Mouse (Mus musculus): Measurements from ENCODE around the gene Gid8. TPM values are rescaled to one million over a fixed set of nuclear protein-coding genes. Genes with fewer than 3 reads are reported as not detected.

The Gid8 gene
- polyA plus RNA-seq, 1 experiment: not detected

GRCm38 (mm10) chr2:180735232-180735631 is 25.3 kb downstream of the Gid8 start:
- Histone ChIP-seq H3K4me3 (ENCODE audit: insufficient read depth, low read depth, low read length) (no peak overlapping the region), H3K4me1 (ENCODE audit: control insufficient read depth, insufficient read depth, low read length) (peaks cover 10% of the 10 kb centered on the region), H3K27ac (ENCODE audit: insufficient read depth, low read depth, low read length) (no peak overlapping the region)
- 58% methylated on average over 7 of the region's 7 CpGs for WGBS
- TF ChIP-seq POLR2A (IDR thresholded peaks at IDR 0.05; ENCODE audit: insufficient read depth, low read depth, low read length): no peak
- TF ChIP-seq CTCF (IDR thresholded peaks at IDR 0.05; ENCODE audit: insufficient read depth, low read depth, low read length): no peak

DNA sequence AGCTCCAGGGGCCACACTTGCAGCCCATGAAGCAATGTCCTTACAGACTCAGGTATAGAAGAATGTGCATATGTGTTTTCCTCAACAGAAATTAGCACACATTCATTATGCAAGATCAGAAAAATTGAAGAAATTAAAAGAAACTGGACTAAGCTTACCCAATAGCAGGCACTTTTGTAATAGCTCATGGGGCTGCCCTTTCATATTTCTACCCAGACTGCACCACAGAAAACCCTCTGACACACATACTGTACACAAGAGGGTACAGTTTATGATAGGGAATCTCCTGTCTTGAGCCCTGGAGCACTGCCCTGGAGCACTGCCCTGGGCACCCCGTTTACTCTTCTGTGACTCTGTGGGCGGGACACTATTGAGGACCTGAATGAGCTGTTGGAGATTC is 28.1 kb downstream of the Gid8 start:
- 76% methylated on average over 2 of the region's 2 CpGs for WGBS
- no peak for TF ChIP-seq CTCF (IDR thresholded peaks at IDR 0.05; ENCODE audit: insufficient read depth, low read depth, low read length)
- TF ChIP-seq POLR2A (IDR thresholded peaks at IDR 0.05; ENCODE audit: insufficient read depth, low read depth, low read length): no peak
- H3K4me3 ChIP-seq (ENCODE audit: insufficient read depth, low read depth, low read length): no peak overlapping the region
- peaks cover 10% of the 10 kb centered on the region for H3K4me1 ChIP-seq (ENCODE audit: control insufficient read depth, insufficient read depth, low read length)
- no peak overlapping the region for H3K27ac ChIP-seq (ENCODE audit: insufficient read depth, low read depth, low read length)

DNA sequence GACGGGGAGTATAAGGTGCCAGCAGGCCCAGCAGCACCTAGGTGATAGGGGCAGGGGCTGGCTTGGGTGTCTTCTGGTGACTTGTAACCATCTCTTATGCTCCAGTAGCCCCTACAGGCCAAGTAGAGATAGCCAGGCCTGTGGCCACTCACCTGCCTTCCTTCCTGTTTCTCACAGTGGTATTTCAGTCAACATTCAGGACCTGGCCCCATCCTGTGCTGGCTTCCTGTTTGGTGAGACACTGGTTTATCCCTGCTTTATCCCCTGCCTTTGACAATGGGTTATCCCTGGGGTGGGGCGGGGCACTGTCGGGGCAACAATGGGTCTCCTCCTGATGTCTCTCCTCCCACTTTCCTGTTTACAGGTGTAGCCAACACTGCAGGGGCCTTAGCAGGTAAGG is 30.4 kb downstream of the Gid8 start:
- H3K4me3 ChIP-seq (ENCODE audit: insufficient read depth, low read depth, low read length): no peak overlapping the region
- TF ChIP-seq POLR2A (IDR thresholded peaks at IDR 0.05; ENCODE audit: insufficient read depth, low read depth, low read length) (no peak), CTCF (IDR thresholded peaks at IDR 0.05; ENCODE audit: insufficient read depth, low read depth, low read length) (no peak)
- no peak overlapping the region for H3K27ac ChIP-seq (ENCODE audit: insufficient read depth, low read depth, low read length)
- WGBS: 45% methylated on average over 3 of the region's 3 CpGs
- H3K4me1 ChIP-seq (ENCODE audit: control insufficient read depth, insufficient read depth, low read length): peaks cover 5% of the 10 kb centered on the region; the same call in 1 of the 2 replicates

DNA sequence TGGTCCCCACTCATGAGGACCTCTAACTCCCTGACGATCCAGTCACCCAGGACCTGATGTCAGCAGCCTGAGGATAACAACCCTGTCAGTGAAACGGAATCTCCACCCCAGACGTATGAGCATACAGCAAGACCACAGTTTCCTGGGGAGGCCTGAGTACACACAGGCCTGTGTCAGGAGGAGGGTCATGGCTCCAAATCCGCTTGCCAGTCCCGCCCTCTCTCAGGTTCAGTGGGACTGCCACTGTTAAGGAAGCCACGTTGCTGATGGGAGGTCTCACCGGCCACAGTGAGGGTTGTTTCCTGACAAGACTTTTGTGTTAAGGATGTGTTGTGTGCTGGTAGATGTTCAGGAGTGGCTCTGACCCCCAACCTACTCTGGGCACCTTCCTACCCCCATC is 31.5 kb downstream of the Gid8 start:
- TF ChIP-seq CTCF (IDR thresholded peaks at IDR 0.05; ENCODE audit: insufficient read depth, low read depth, low read length) (no peak), POLR2A (IDR thresholded peaks at IDR 0.05; ENCODE audit: insufficient read depth, low read depth, low read length) (no peak)
- 81% methylated on average over 7 of the region's 7 CpGs for WGBS
- Histone ChIP-seq H3K4me3 (ENCODE audit: insufficient read depth, low read depth, low read length) (no peak overlapping the region), H3K4me1 (ENCODE audit: control insufficient read depth, insufficient read depth, low read length) (no peaks in the 10 kb centered on the region), H3K27ac (ENCODE audit: insufficient read depth, low read depth, low read length) (no peak overlapping the region)

DNA sequence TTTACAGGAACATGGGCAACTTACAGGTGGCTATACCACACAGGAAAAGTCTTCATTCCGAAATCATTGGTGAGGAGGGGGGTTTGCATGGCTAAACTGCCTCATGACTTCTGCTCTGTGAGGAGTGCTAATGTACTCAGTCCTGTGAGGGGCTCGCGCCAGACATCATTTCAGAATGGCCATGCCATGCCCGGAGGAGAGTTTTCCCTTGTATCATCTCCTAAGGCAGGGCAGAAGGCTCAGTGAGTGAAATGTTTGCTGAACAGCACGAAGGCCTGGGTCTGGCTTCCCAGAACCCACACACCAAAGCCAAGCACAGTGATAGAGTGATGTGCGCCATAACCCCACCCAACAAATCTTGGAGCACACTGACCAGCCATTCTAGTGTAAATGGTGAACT is 32.9 kb downstream of the Gid8 start:
- no peak for TF ChIP-seq CTCF (IDR thresholded peaks at IDR 0.05; ENCODE audit: insufficient read depth, low read depth, low read length)
- TF ChIP-seq POLR2A (IDR thresholded peaks at IDR 0.05; ENCODE audit: insufficient read depth, low read depth, low read length): no peak
- no peak overlapping the region for H3K27ac ChIP-seq (ENCODE audit: insufficient read depth, low read depth, low read length)
- no peaks in the 10 kb centered on the region for H3K4me1 ChIP-seq (ENCODE audit: control insufficient read depth, insufficient read depth, low read length)
- H3K4me3 ChIP-seq (ENCODE audit: insufficient read depth, low read depth, low read length): no peak overlapping the region
- WGBS: 90% methylated on average over 6 of the region's 6 CpGs

GRCm38 (mm10) chr2:180743321-180743720 is 33.4 kb downstream of the Gid8 start:
- TF ChIP-seq POLR2A (IDR thresholded peaks at IDR 0.05; ENCODE audit: insufficient read depth, low read depth, low read length) (no peak), CTCF (IDR thresholded peaks at IDR 0.05; ENCODE audit: insufficient read depth, low read depth, low read length) (no peak)
- 95% methylated on average over 2 of the region's 2 CpGs for WGBS
- H3K4me1 ChIP-seq (ENCODE audit: control insufficient read depth, insufficient read depth, low read length): no peaks in the 10 kb centered on the region
- H3K27ac ChIP-seq (ENCODE audit: insufficient read depth, low read depth, low read length): no peak overlapping the region
- no peak overlapping the region for H3K4me3 ChIP-seq (ENCODE audit: insufficient read depth, low read depth, low read length)

GRCm38 (mm10) chr2:180745248-180745927 is 35.5 kb downstream of the Gid8 start:
- WGBS: 36% methylated on average over 17 of the region's 17 CpGs
- H3K27ac ChIP-seq (ENCODE audit: insufficient read depth, low read depth, low read length): no peak overlapping the region
- no peak for TF ChIP-seq POLR2A (IDR thresholded peaks at IDR 0.05; ENCODE audit: insufficient read depth, low read depth, low read length)
- peak; percentile 99 for TF ChIP-seq CTCF (IDR thresholded peaks at IDR 0.05; ENCODE audit: insufficient read depth, low read depth, low read length)
- no peak overlapping the region for H3K4me3 ChIP-seq (ENCODE audit: insufficient read depth, low read depth, low read length)
- H3K4me1 ChIP-seq (ENCODE audit: control insufficient read depth, insufficient read depth, low read length): no peaks in the 10 kb centered on the region

DNA sequence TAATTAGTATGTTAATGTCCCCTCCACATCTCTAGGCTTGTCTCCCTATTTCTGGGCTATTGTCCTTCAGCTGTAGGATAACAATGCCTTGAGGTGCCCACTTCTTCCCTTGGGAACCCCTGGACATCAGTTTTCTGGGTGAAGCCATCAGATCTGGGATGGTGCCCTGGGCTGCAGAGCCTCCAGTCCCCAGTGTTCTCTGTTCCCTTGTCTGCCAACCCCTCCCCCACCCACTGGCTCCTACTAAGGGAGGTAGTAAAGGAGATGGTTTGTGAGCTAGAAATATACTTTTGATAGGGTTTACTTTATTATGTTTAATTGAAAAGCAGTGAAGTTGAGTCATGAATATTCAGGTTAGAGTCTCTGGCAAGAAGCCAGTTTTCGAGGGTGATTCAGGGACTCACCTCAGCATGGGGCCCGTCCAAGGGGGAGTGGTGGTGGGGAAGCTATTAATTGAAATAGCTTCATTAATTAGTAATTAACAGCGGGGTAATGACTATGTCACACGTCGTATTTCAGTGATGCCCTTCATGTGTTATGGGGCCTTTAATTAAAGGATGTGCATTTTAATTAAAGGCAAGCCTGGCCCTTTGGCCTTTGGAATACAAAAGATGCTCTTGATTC is 36.8 kb downstream of the Gid8 start:
- Histone ChIP-seq H3K4me1 (ENCODE audit: control insufficient read depth, insufficient read depth, low read length) (no peaks in the 10 kb centered on the region), H3K4me3 (ENCODE audit: insufficient read depth, low read depth, low read length) (no peak overlapping the region), H3K27ac (ENCODE audit: insufficient read depth, low read depth, low read length) (no peak overlapping the region)
- whole genome bisulfite sequencing: 17% methylated on average over 5 of the region's 5 CpGs
- no peak for TF ChIP-seq CTCF (IDR thresholded peaks at IDR 0.05; ENCODE audit: insufficient read depth, low read depth, low read length)
- no peak for TF ChIP-seq POLR2A (IDR thresholded peaks at IDR 0.05; ENCODE audit: insufficient read depth, low read depth, low read length)

- 69% methylated on average over 5 of the region's 5 CpGs for WGBS
- Histone ChIP-seq H3K4me3 (ENCODE audit: insufficient read depth, low read depth, low read length) (no peak overlapping the region), H3K27ac (ENCODE audit: insufficient read depth, low read depth, low read length) (no peak overlapping the region), H3K4me1 (ENCODE audit: control insufficient read depth, insufficient read depth, low read length) (no peaks in the 10 kb centered on the region)
- no peak for TF ChIP-seq POLR2A (IDR thresholded peaks at IDR 0.05; ENCODE audit: insufficient read depth, low read depth, low read length)
These were observed 39.0 kb downstream of the Gid8 start for GRCm38 (mm10) chr2:180748904-180749303.
